Mouse (Mus musculus) hindbrain, embryonic 11.5 days (tissue): ENCODE measurements around the gene Gm4513. TPM values are rescaled to one million over a fixed set of nuclear protein-coding genes. Genes with fewer than 3 reads are reported as not detected.
"Not testable (repeated sequence)": the region's sequence is repeated elsewhere in the genome, so short reads cannot be mapped to it uniquely, and the experiment has no call there.

ENCODE experiments used
- ATAC-seq: fragments of 200-750 bp; cut with Nextera tagmentation; 2 replicates; pipeline ENCODE4 v1.8.0; 2017; ENCODE audit warnings: mild to moderate bottlenecking, moderate TSS enrichment, moderate library complexity; ENCODE audit not compliant: low FRiP score
- DNase-seq: peaks from one replicate; pipeline ENCODE4 v3.0.0-alpha.2; 2015; ENCODE audit warnings: low spot score
- H3K27ac ChIP-seq: fragments of 300-500 bp; sonication (generic); 2 replicates; pipeline ENCODE4 v1.5.1; 2014; ENCODE audit warnings: mild to moderate bottlenecking, low read depth, low read length
- H3K27me3 ChIP-seq: fragments of 300-500 bp; sonication (generic); 2 replicates; pipeline ENCODE4 v1.6.1; 2014; ENCODE audit warnings: mild to moderate bottlenecking, low read length, moderate library complexity, mixed read lengths; ENCODE audit not compliant: control insufficient read depth, insufficient read depth
- H3K36me3 ChIP-seq: fragments of 300-500 bp; sonication (generic); 2 replicates; pipeline ENCODE4 v1.6.1; 2014; ENCODE audit warnings: mild to moderate bottlenecking, low read length, moderate library complexity, mixed read lengths; ENCODE audit not compliant: control insufficient read depth, insufficient read depth
- H3K4me1 ChIP-seq: fragments of 300-500 bp; sonication (generic); replicated peaks from 2 replicates; pipeline ENCODE4 v1.6.1; 2014; ENCODE audit warnings: low read length, mixed read lengths; ENCODE audit not compliant: control insufficient read depth, insufficient read depth
- H3K4me2 ChIP-seq: fragments of 300-500 bp; sonication (generic); replicated peaks from 2 replicates; pipeline ENCODE4 v1.6.1; 2014; ENCODE audit warnings: mild to moderate bottlenecking, low read depth, low read length
- H3K4me3 ChIP-seq: fragments of 300-500 bp; sonication (generic); 2 replicates; pipeline ENCODE4 v1.5.1; 2014; ENCODE audit warnings: low read depth, low read length
- H3K9ac ChIP-seq: fragments of 300-500 bp; sonication (generic); 2 replicates; pipeline ENCODE4 v1.6.1; 2014; ENCODE audit warnings: low read depth, low read length
- H3K9me3 ChIP-seq: fragments of 300-500 bp; sonication (generic); 2 replicates; pipeline ENCODE4 v1.6.1; 2016; ENCODE audit warnings: low read length; ENCODE audit not compliant: control insufficient read depth
- WGBS: fragments of 180-500 bp; shearing (Covaris S2); extraction: QIAGEN DNeasy Blood & Tissue Kit; methylation state at CpG from one replicate; pipeline ENCODE4 v1.1.7; 2014; 5-methylcytosine and 5-hydroxymethylcytosine counted together
- polyA plus RNA-seq: library from polyadenylated mRNA; unstranded; fragments of >200 nt; fragmentation: Nextera tagmentation; extraction: Ambion mirVana; gene quantifications from 2 replicates; pipeline ENCODE4 v1.2.1, GENCODE M21; 2014

Gene Gm4513
- not detected in 2 replicates for polyA plus RNA-seq

DNA sequence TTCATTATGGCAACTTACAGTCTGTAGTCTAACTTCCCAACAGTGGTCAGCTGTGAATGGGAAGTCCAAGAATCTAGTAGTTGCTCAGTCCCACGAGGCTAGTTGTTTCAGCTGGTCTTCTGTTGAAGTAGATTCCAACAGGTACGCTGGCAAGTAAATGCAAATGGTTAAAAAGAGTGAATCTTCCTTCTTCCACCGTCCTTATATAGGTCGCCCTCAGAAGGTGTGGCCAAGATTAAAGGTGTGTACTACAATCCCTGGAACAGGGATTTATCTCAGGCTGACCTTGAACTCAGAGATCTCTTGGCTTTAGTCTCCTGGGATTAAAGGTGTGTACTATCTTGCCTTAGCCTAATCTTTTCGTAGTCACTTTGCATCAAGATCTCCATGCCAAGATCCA, at the start of gene Gm4513:
Gm4513 (minus strand) TSS at position 101 of the 400 bp plus-strand sequence.
- H3K36me3 ChIP-seq, H3K9ac ChIP-seq, H3K9me3 ChIP-seq, H3K27me3 ChIP-seq, H3K4me2 ChIP-seq, H3K4me3 ChIP-seq, H3K27ac ChIP-seq, H3K4me1 ChIP-seq, ATAC-seq, DNase-seq: not testable (repeated sequence)
- 79% methylated on average over 3 of the region's 5 CpGs for WGBS

DNA sequence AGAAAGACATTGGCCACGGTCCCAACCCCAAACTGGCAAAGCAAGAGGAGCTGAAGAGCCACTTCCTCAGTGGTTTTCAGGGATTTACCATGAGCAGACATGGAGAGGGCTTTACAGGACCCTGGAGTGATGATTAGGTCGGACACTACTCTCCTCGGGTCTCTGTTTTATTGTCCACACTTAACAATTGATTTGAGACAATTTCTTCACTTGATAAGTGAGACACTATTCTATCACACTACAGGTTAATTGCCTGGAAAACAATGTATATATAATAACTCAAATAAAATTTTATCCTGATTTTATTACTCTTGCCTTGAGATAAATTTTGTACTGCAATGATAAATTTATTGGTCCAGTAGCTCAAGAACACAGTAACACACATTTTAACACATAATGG, 22.7 kb downstream of the Gm4513 start, which contains the start of gene Gm4141:
Gm4141 (minus strand) TSS at position 101 of the 400 bp plus-strand sequence.
- not testable (repeated sequence) for H3K4me2 ChIP-seq, H3K27me3 ChIP-seq, ATAC-seq, H3K9ac ChIP-seq, H3K36me3 ChIP-seq, H3K4me1 ChIP-seq, H3K4me3 ChIP-seq, DNase-seq, H3K27ac ChIP-seq, H3K9me3 ChIP-seq
- WGBS: no CpG with 5 or more reads among the region's 3 CpGs

DNA sequence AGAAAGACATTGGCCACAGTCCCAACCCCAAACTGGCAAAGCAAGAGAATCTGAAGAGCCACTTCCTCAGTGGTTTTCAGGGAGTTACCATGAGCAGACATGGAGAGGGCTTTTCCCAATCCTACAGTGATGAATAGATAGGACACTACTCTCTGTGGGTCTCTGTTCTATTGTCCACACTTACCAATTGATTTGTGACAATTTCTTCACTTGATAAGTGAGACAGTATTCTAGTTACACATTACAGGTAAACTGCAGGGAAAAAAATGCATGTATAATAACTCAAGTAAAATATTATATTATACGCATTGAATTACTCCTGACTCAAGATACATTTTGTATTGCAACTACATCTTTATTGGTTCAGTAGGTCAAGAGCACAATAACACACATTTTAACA, 53.2 kb downstream of the Gm4513 start, which contains the start of gene Gm5726:
Gm5726 (minus strand) TSS at position 101 of the 400 bp plus-strand sequence.
- WGBS: no CpG with 5 or more reads among the region's 1 CpGs
- not testable (repeated sequence) for H3K27me3 ChIP-seq, DNase-seq

More for the DNA sequence above, 53.2 kb downstream of the Gm4513 start, which contains the start of gene Gm5726:
- H3K9me3 ChIP-seq, H3K9ac ChIP-seq, H3K36me3 ChIP-seq, H3K27ac ChIP-seq, H3K4me2 ChIP-seq, H3K4me1 ChIP-seq, ATAC-seq, H3K4me3 ChIP-seq: not testable (repeated sequence)

Other genes starting within 250 kb of the Gm4513 start
- not detected in 2 replicates for gene Gm5728, start 223.6 kb downstream of the Gm4513 start, polyA plus RNA-seq
- not detected in 2 replicates for gene Vmn1r100, start 181.1 kb downstream of the Gm4513 start, polyA plus RNA-seq
- gene Vmn1r101, start 156.4 kb downstream of the Gm4513 start, polyA plus RNA-seq: not detected in 2 replicates
- not detected in 2 replicates for gene Gm10670, start 124.1 kb downstream of the Gm4513 start, polyA plus RNA-seq
- not detected in 2 replicates for gene Vmn1r103, start 88.5 kb downstream of the Gm4513 start, polyA plus RNA-seq
- not detected in 2 replicates for gene Vmn1r104, start 65.2 kb downstream of the Gm4513 start, polyA plus RNA-seq
- gene Gm5726, start 53.3 kb downstream of the Gm4513 start, polyA plus RNA-seq: not detected in 2 replicates
- not detected in 2 replicates for gene Gm4141, start 22.8 kb downstream of the Gm4513 start, polyA plus RNA-seq
- gene Vmn1r107, start 69.9 kb upstream of the Gm4513 start, polyA plus RNA-seq: not detected in 2 replicates
- not detected in 2 replicates for gene Vmn1r111, start 104.2 kb upstream of the Gm4513 start, polyA plus RNA-seq
- gene Gm10668, start 131.6 kb upstream of the Gm4513 start, polyA plus RNA-seq: not detected in 2 replicates
- not detected in 2 replicates for gene Vmn1r112, start 172.2 kb upstream of the Gm4513 start, polyA plus RNA-seq
- not detected in 2 replicates for gene Vmn1r113, start 188.3 kb upstream of the Gm4513 start, polyA plus RNA-seq
- not detected in 2 replicates for gene Vmn1r114, start 213.2 kb upstream of the Gm4513 start, polyA plus RNA-seq
- not detected in 2 replicates for gene Vmn1r115, start 246.0 kb upstream of the Gm4513 start, polyA plus RNA-seq